Mouse (Mus musculus) lung, adult 2 months (tissue): ENCODE measurements around the gene Ckmt2. TPM values are rescaled to one million over a fixed set of nuclear protein-coding genes. Genes with fewer than 3 reads are reported as not detected.
A peak's percentile ranks its signal among the peaks of the same experiment; 100 is the strongest.

ENCODE experiments used
- DNase-seq: peaks from one replicate; pipeline ENCODE4 v3.0.0; 2022
- H3K4me1 ChIP-seq: fragments of 200-500 bp; 2 replicates; pipeline ENCODE4 v1.6.1; 2011; ENCODE audit warnings: low read length; ENCODE audit not compliant: control insufficient read depth, insufficient read depth
- H3K4me3 ChIP-seq: fragments of 200-500 bp; replicated peaks from 2 replicates; pipeline ENCODE3; 2011; ENCODE audit warnings: low read depth, mild to moderate bottlenecking, control low read depth, low read length; ENCODE audit errors: extremely low read depth
- CTCF ChIP-seq: fragments of 200-500 bp; IDR thresholded peaks from 2 replicates; pipeline ENCODE4 v1.5.1; 2011; ENCODE audit warnings: mild to moderate bottlenecking, low read length, control low read depth; ENCODE audit not compliant: insufficient read depth
- POLR2A ChIP-seq: fragments of 200-500 bp; IDR thresholded peaks from 2 replicates; pipeline ENCODE4 v1.6.1; 2011; ENCODE audit warnings: low read depth, mild to moderate bottlenecking, control low read depth, low read length, borderline replicate concordance; ENCODE audit errors: extremely low read depth
- WGBS: fragments of 180-500 bp; shearing (Covaris S2); methylation state at CpG from one replicate; pipeline ENCODE4 v1.1.7; 2018; 5-methylcytosine and 5-hydroxymethylcytosine counted together
- polyA plus RNA-seq: library from polyadenylated mRNA; depleted of rRNA; stranded (reverse); fragments of >200 nt; gene quantifications from 2 replicates; pipeline ENCODE4 v1.2.3, GENCODE M21; 2012

Ckmt2 gene
- polyA plus RNA-seq, 1 experiment, result 28.5 TPM

DNA sequence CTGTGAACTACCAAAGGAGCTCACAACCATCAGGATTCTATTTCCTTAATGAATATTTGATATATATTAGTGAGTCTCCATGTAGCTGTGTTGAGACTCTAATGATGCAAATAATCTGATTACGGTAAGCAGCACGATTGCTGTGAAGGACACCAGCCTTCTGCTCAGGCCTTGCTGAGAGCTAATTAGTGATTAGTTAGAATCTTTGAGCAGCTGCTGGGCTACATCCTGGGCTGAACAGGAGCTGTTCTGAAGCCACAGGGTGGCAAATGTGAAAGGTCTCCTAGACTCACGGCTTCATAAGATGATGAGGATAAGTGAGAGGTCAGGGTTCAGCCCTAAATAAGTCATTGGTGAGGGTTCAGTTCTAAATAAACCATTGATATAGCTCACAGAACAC is 29.7 kb upstream of the Ckmt2 start:
- no peak for DNase-seq
- H3K4me3 ChIP-seq, result no peak overlapping the region
- no peaks in the 10 kb centered on the region for H3K4me1 ChIP-seq
- TF ChIP-seq CTCF (no peak), POLR2A (no peak)
- WGBS, result 78% methylated on average over 3 of the region's 3 CpGs

DNA sequence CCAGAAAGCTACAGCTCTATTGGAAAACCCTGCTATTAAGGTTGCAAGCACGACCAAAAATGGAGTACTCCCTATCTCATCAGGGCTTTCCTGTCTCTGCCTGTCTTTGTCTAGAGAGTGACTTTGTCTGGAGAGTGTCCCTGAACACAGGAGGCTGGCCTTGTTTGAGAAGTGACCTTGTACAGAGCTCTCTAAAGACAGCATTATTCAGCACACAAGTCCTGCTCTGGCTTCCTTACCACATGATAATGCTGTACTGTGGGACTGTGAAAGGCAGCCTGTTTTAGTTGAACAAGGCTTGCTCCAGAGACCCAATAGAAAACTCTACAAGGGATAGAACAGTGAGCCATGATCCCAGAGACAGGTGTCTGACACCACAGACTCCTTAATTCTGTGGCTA is 19.8 kb upstream of the Ckmt2 start:
- Histone ChIP-seq H3K4me3 (no peak overlapping the region), H3K4me1 (no peaks in the 10 kb centered on the region)
- no peak for TF ChIP-seq CTCF
- TF ChIP-seq POLR2A, result no peak
- WGBS, result 43% methylated on average over 1 of the region's 1 CpGs
- no peak for DNase-seq

DNA sequence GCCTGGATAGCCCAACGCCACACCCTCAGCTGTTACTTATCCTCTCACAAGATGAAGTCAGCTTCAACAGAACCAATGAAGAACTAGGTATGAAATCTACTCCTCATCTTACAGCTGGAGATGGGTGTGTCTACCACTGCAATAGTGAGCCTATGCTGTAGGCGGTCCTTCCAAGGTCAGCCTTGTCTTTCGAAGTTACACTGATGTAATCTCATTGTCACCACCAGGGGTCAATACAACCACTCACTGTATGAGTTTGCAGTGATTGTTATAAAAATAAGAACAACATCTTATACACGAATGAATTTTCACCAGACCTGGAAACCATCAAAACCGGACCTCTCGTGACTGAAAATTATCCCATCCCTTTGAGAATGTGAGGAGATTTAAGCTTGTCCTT is 16.4 kb upstream of the Ckmt2 start:
- WGBS, result 60% methylated on average over 6 of the region's 6 CpGs
- Histone ChIP-seq H3K4me1 (no peaks in the 10 kb centered on the region), H3K4me3 (no peak overlapping the region)
- no peak for DNase-seq
- TF ChIP-seq CTCF (no peak), POLR2A (no peak)

DNA sequence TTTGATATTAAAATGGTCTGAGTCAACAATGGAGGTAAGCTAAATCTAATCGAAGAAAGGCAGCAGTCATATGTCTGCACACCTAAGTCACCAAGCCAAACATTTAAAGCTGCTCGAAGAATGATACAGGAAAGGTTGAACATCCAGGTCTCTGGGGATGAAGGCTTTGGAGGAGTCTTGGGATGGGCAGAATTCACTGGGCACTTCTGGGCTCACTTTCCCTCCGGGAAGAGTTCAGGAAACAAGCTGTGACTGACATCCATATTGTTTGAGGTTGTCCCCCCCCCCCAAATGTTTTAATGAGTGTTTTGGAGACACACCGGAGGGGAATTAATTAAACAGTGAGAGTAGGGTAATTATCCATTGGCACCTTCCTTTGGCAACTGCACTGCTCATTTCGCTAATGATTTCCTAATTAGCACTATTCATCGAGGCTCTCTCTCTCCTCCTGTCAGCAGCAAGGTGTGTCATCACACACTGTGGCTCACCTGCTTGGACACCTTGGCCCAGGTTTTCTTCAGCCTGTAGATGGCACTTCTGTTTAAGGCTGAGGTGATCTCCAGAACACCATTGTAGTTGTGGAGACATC is 13.4 kb upstream of the Ckmt2 start:
- Histone ChIP-seq H3K4me3 (no peak overlapping the region), H3K4me1 (no peaks in the 10 kb centered on the region)
- WGBS, result 88% methylated on average over 6 of the region's 6 CpGs
- DNase-seq, result no peak
- no peak for TF ChIP-seq POLR2A
- no peak for TF ChIP-seq CTCF

DNA sequence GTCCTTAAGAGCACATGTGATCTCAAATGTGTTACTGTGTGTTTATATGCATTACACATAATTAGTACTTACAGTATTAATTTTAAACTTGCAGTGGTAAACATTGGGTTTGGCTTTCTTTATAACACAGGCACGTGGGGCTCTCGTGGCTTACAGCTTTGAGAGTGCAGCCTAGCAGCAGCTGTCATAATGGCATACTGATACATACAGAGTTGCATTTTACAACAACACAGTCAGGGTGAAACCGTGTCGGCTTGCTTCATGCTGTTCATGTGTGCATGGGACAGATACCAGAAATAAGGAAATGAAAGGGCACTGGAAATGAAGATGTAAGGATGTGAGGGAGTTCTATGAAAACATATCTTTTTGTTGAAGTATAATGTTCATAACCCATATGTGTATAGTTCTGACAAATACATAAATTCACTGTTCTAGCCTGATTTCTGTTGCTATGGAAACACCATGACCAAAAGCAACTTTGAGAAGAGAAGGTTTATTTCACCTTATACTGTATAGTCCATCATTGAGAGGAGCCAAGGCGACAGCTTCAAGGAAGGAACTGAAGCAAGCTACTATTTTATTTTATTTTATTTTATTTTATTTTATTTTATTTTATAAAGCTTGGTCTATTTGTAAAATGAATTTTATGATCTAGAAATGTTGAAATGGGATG is 8.2 kb upstream of the Ckmt2 start:
- Histone ChIP-seq H3K4me3 (no peak overlapping the region), H3K4me1 (no peaks in the 10 kb centered on the region)
- TF ChIP-seq POLR2A (no peak), CTCF (no peak)
- 75% methylated on average over 5 of the region's 5 CpGs for WGBS
- no peak for DNase-seq

DNA sequence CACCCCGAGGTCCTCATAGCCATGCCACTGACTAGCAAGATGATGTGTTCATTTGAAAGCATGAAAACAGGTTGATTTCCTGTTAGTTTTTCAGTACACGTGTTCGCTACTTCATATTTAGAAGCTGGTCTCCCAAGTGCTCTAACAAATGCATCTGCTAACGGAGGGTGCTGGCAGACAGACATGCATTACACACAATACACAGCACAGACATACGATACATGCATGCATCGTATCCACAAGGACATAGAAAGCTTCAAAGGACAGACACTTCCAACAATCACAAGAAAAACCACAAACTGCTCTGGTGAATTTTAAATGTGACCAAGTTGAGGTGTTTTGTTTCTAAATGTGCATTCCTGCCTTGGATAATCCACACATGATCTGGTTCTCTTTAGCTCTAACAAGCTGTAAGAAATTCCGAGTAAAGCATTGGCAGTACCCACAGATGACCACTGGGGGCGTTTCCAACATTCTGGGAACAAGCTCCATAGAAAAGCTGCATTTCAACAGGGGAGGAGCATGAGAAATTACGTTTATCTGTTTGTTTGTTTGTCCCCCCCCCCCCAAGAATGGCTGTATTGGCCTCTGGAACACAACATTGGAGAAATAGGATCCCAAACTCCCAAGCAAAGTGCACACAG is 5.3 kb upstream of the Ckmt2 start:
- TF ChIP-seq POLR2A (no peak), CTCF (peak; percentile 24; the same call in 1 of the 2 replicates)
- Histone ChIP-seq H3K4me1 (no peaks in the 10 kb centered on the region), H3K4me3 (no peak overlapping the region)
- 60% methylated on average over 9 of the region's 9 CpGs for WGBS
- peak; percentile 26 for DNase-seq

DNA sequence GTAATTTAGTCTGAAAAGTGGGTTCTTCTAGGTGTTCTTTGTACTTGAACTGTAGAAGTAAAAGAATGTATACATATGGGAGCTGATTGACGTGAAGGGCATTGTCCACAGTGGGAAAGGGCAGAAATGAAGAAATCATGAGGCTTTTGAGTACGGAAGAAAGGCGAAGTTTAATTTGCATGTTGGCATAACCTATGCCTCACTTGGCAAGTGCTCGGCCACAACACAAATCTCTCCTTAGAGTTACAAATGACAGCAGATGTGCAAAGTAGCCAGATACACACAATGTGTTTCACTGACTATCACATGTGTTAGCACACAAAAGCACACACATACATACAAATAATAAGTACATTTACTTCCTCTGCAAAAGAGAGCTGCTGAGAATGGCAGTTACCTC is 3.6 kb upstream of the Ckmt2 start:
- TF ChIP-seq POLR2A (no peak), CTCF (no peak)
- H3K4me3 ChIP-seq, result no peak overlapping the region
- WGBS, result 81% methylated on average over 4 of the region's 4 CpGs
- DNase-seq, result no peak
- H3K4me1 ChIP-seq, result no peaks in the 10 kb centered on the region

DNA sequence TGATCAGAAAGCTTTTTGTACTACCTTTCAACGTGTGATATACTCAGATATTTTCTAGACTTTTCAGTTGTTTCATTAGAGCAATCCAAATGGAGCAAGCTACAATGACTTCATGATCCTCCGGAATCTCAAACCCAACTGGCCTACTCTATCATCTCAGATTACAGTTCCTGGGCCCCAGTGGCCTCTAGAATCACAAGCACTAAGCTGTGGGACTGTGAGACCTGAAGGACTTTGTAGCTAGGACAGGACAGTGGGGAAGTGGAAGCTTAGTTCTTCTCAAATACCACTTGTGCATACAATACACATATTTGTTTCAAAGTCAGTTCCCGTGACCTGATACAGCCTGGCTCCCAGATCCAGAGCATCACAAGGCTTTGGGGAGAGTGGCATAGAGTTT is 1.3 kb upstream of the Ckmt2 start:
- 75% methylated on average over 3 of the region's 3 CpGs for WGBS
- Histone ChIP-seq H3K4me3 (no peak overlapping the region), H3K4me1 (no peaks in the 10 kb centered on the region)
- TF ChIP-seq POLR2A, result no peak
- no peak for TF ChIP-seq CTCF
- DNase-seq, result no peak

DNA sequence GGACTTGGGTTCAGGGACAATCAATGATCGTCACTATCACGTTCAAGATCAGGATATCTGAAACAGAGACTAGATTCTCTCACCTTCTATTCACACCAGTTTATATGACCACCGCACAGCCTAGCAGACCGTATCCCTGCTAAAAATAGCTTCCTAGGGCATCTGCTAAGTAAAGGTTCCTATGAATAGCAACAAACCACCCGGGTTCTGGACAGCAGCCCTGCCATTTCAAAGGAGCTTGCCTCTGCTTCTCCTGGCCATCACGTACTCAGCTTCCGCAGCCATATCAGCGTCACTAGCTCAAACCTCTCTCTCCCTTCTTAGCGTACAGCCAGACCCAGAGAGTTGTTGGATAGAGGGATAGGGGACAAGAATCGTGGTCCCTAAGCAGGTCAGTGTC is 665 bp upstream of the Ckmt2 start:
- Histone ChIP-seq H3K4me1 (no peaks in the 10 kb centered on the region), H3K4me3 (no peak overlapping the region)
- 57% methylated on average over 10 of the region's 10 CpGs for whole genome bisulfite sequencing
- no peak for DNase-seq
- TF ChIP-seq CTCF (no peak), POLR2A (no peak)

DNA sequence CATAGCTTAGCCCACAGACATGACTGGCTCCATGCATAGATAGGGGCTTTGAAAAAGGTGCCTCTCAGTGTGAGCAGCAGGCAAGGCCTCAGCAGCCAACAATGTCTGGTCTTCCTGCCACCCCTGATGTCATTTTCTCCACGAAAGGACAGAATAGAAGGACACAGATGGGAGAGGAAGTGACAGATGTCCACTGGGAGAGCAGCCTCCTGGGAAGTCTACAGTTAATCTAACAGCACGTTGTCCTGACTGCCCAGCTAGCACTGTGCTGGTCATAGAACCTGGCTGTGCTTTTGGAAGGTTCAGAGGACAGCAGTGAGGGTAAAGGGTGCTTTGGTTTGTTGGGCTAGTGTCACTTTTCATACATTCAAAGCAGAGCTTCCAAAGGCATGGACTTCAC is 1.1 kb downstream of the Ckmt2 start:
- no peaks in the 10 kb centered on the region for H3K4me1 ChIP-seq
- no peak for TF ChIP-seq POLR2A
- TF ChIP-seq CTCF, result no peak
- WGBS, result 29% methylated on average over 2 of the region's 2 CpGs
- DNase-seq, result no peak
- H3K4me3 ChIP-seq, result no peak overlapping the region
